Mouse (Mus musculus): ENCODE data around the gene Cacna1a. TPM values are rescaled to one million over a fixed set of nuclear protein-coding genes. Genes with fewer than 3 reads are reported as not detected.

Gene Cacna1a
- total and polyA plus RNA-seq, 2 experiments from 2014 or later: 4.2 to 8.6 TPM

- no peaks in the 10 kb centered on the region for H3K36me3 ChIP-seq (replicated peaks; ENCODE audit: control insufficient read depth, insufficient read depth, low read length)
- peak; percentile 39 for DNase-seq (ENCODE audit: low spot score)
- no peak overlapping the region for H3K4me3 ChIP-seq (ENCODE audit: low read depth, low read length)
- no peaks in the 10 kb centered on the region for H3K9me3 ChIP-seq (replicated peaks; ENCODE audit: control insufficient read depth, low read length)
- TF ChIP-seq CTCF (IDR thresholded peaks at IDR 0.05; ENCODE audit: low read depth) (peak; percentile 66), EP300 (IDR thresholded peaks at IDR 0.05; ENCODE audit: low read depth) (no peak)
- WGBS: 17% methylated on average over 9 of the region's 9 CpGs
- 0 out of 2 replicates have a peak, but pooled peaks have one; percentile 24 for ATAC-seq (ENCODE audit: insufficient read depth, low read depth)
- H3K4me2 ChIP-seq (ENCODE audit: low read depth, low read length): no peak overlapping the region
- H3K9ac ChIP-seq (replicated peaks; ENCODE audit: low read depth, low read length): no peak overlapping the region
- H3K27ac ChIP-seq (ENCODE audit: low read depth): no peak overlapping the region
- H3K27me3 ChIP-seq (ENCODE audit: control insufficient read depth, insufficient read depth, low read length): no peaks in the 10 kb centered on the region
- H3K4me1 ChIP-seq (ENCODE audit: control insufficient read depth, insufficient read depth): peaks cover 5% of the 10 kb centered on the region; the same call in 1 of the 2 replicates
Observed at GRCm38 (mm10) chr8:84595648-84596047, 207.4 kb downstream of the Cacna1a start.

GRCm38 (mm10) chr8:84599401-84599800, 211.2 kb downstream of the Cacna1a start:
- H3K4me3 ChIP-seq (ENCODE audit: low read depth, low read length): no peak overlapping the region
- peaks cover 11% of the 10 kb centered on the region for H3K4me1 ChIP-seq (ENCODE audit: control insufficient read depth, insufficient read depth)
- H3K9ac ChIP-seq (replicated peaks; ENCODE audit: low read depth, low read length): no peak overlapping the region
- TF ChIP-seq CTCF (IDR thresholded peaks at IDR 0.05; ENCODE audit: low read depth) (no peak), EP300 (IDR thresholded peaks at IDR 0.05; ENCODE audit: low read depth) (no peak)
- DNase-seq (ENCODE audit: low spot score) (no peak), ATAC-seq (ENCODE audit: insufficient read depth, low read depth) (no peak)
- H3K27me3 ChIP-seq (ENCODE audit: control insufficient read depth, insufficient read depth, low read length): no peaks in the 10 kb centered on the region
- WGBS: 81% methylated on average over 1 of the region's 1 CpGs
- H3K9me3 ChIP-seq (replicated peaks; ENCODE audit: control insufficient read depth, low read length): no peaks in the 10 kb centered on the region
- H3K27ac ChIP-seq (ENCODE audit: low read depth): no peak overlapping the region
- H3K36me3 ChIP-seq (replicated peaks; ENCODE audit: control insufficient read depth, insufficient read depth, low read length): no peaks in the 10 kb centered on the region
- no peak overlapping the region for H3K4me2 ChIP-seq (ENCODE audit: low read depth, low read length)

GRCm38 (mm10) chr8:84600311-84600907, 212.2 kb downstream of the Cacna1a start:
- no peaks in the 10 kb centered on the region for H3K9me3 ChIP-seq (replicated peaks; ENCODE audit: control insufficient read depth, low read length)
- peak overlapping the region; percentile 45; the same call in 1 of the 2 replicates for H3K9ac ChIP-seq (replicated peaks; ENCODE audit: low read depth, low read length)
- peak overlapping the region; percentile 62 for H3K4me2 ChIP-seq (ENCODE audit: low read depth, low read length)
- no peaks in the 10 kb centered on the region for H3K36me3 ChIP-seq (replicated peaks; ENCODE audit: control insufficient read depth, insufficient read depth, low read length)
- H3K27me3 ChIP-seq (ENCODE audit: control insufficient read depth, insufficient read depth, low read length): no peaks in the 10 kb centered on the region
- peaks cover 11% of the 10 kb centered on the region for H3K4me1 ChIP-seq (ENCODE audit: control insufficient read depth, insufficient read depth)
- TF ChIP-seq CTCF (IDR thresholded peaks at IDR 0.05; ENCODE audit: low read depth) (no peak), EP300 (IDR thresholded peaks at IDR 0.05; ENCODE audit: low read depth) (no peak)
- DNase-seq (ENCODE audit: low spot score) (no peak), ATAC-seq (ENCODE audit: insufficient read depth, low read depth) (peak; percentile 34)
- peak overlapping the region; percentile 26; the same call in 1 of the 2 replicates for H3K27ac ChIP-seq (ENCODE audit: low read depth)
- WGBS: 12% methylated on average over 24 of the region's 26 CpGs
- peak overlapping the region; percentile 37 for H3K4me3 ChIP-seq (ENCODE audit: low read depth, low read length)

- Histone ChIP-seq H3K27ac (ENCODE audit: low read depth) (no peak overlapping the region; the same call in 1 of the 2 replicates), H3K27me3 (ENCODE audit: control insufficient read depth, insufficient read depth, low read length) (no peaks in the 10 kb centered on the region), H3K4me1 (ENCODE audit: control insufficient read depth, insufficient read depth) (peaks cover 11% of the 10 kb centered on the region), H3K36me3 (replicated peaks; ENCODE audit: control insufficient read depth, insufficient read depth, low read length) (no peaks in the 10 kb centered on the region), H3K9ac (replicated peaks; ENCODE audit: low read depth, low read length) (0 out of 2 replicates have a peak overlapping the region, but pooled peaks have one; percentile 9), H3K4me2 (ENCODE audit: low read depth, low read length) (peak overlapping the region; percentile 62), H3K4me3 (ENCODE audit: low read depth, low read length) (peak overlapping the region; percentile 37), H3K9me3 (replicated peaks; ENCODE audit: control insufficient read depth, low read length) (no peaks in the 10 kb centered on the region)
- ATAC-seq (ENCODE audit: insufficient read depth, low read depth) (peak; percentile 53), DNase-seq (ENCODE audit: low spot score) (peak; percentile 27)
- TF ChIP-seq CTCF (IDR thresholded peaks at IDR 0.05; ENCODE audit: low read depth): no peak
- no peak for TF ChIP-seq EP300 (IDR thresholded peaks at IDR 0.05; ENCODE audit: low read depth)
- 3% methylated on average over 19 of the region's 19 CpGs for WGBS
Observed at GRCm38 (mm10) chr8:84601221-84601751, 213.0 kb downstream of the Cacna1a start.

- DNase-seq (ENCODE audit: low spot score): no peak
- no peak overlapping the region for H3K4me2 ChIP-seq (ENCODE audit: low read depth, low read length)
- no peak overlapping the region for H3K9ac ChIP-seq (replicated peaks; ENCODE audit: low read depth, low read length)
- no peak overlapping the region for H3K4me3 ChIP-seq (ENCODE audit: low read depth, low read length)
- H3K27me3 ChIP-seq (ENCODE audit: control insufficient read depth, insufficient read depth, low read length): peaks cover 5% of the 10 kb centered on the region; the same call in 1 of the 2 replicates
- no peaks in the 10 kb centered on the region for H3K4me1 ChIP-seq (ENCODE audit: control insufficient read depth, insufficient read depth)
- no peak overlapping the region for H3K27ac ChIP-seq (ENCODE audit: low read depth)
- no peaks in the 10 kb centered on the region for H3K9me3 ChIP-seq (replicated peaks; ENCODE audit: control insufficient read depth, low read length)
- no peaks in the 10 kb centered on the region for H3K36me3 ChIP-seq (replicated peaks; ENCODE audit: control insufficient read depth, insufficient read depth, low read length)
- no peak for ATAC-seq (ENCODE audit: insufficient read depth, low read depth)
- TF ChIP-seq CTCF (IDR thresholded peaks at IDR 0.05; ENCODE audit: low read depth): peak; percentile 55
- TF ChIP-seq EP300 (IDR thresholded peaks at IDR 0.05; ENCODE audit: low read depth): no peak
- 42% methylated on average over 16 of the region's 16 CpGs for WGBS
Observed at GRCm38 (mm10) chr8:84614512-84615223, 226.4 kb downstream of the Cacna1a start.
